Mouse (Mus musculus) kidney, postnatal 0 days (tissue): ENCODE results near the gene Cmtm6. TPM values are rescaled to one million over a fixed set of nuclear protein-coding genes. Genes with fewer than 3 reads are reported as not detected.

ENCODE experiments used
- ATAC-seq: fragments of 200-750 bp; cut with Nextera tagmentation; replicated peaks from 2 replicates; pipeline ENCODE4 v1.8.0; 2017; ENCODE audit warnings: low read depth, moderate number of reproducible peaks, moderate TSS enrichment, moderate library complexity; ENCODE audit not compliant: low FRiP score
- DNase-seq: peaks from one replicate; pipeline ENCODE4 v3.0.0-alpha.2; 2016; ENCODE audit warnings: low spot score
- H3K27ac ChIP-seq: fragments of 300-500 bp; sonication (generic); 2 replicates; pipeline ENCODE4 v1.5.1; 2014; ENCODE audit warnings: mild to moderate bottlenecking
- H3K27me3 ChIP-seq: fragments of 300-500 bp; sonication (generic); 2 replicates; pipeline ENCODE4 v1.6.1; 2014; ENCODE audit warnings: low read length, mixed read lengths; ENCODE audit not compliant: insufficient read depth
- H3K36me3 ChIP-seq: fragments of 300-500 bp; sonication (generic); 2 replicates; pipeline ENCODE4 v1.6.1; 2014; ENCODE audit warnings: low read length, mixed read lengths; ENCODE audit not compliant: insufficient read depth
- H3K4me1 ChIP-seq: fragments of 300-500 bp; sonication (generic); replicated peaks from 2 replicates; pipeline ENCODE4 v1.6.1; 2014; ENCODE audit warnings: antibody characterized with exemption, low read length, mixed read lengths; ENCODE audit not compliant: insufficient read depth
- H3K4me2 ChIP-seq: fragments of 300-500 bp; sonication (generic); 2 replicates; pipeline ENCODE4 v1.6.1; 2014; ENCODE audit warnings: mild to moderate bottlenecking, low read length, moderate library complexity, mixed read lengths
- H3K4me3 ChIP-seq: fragments of 300-500 bp; sonication (generic); replicated peaks from 2 replicates; pipeline ENCODE4 v1.5.1; 2014; ENCODE audit warnings: low read depth, low read length
- H3K9ac ChIP-seq: fragments of 300-500 bp; sonication (generic); 2 replicates; pipeline ENCODE4 v1.6.1; 2014; ENCODE audit warnings: low read depth, low read length
- H3K9me3 ChIP-seq: fragments of 300-500 bp; sonication (generic); replicated peaks from 2 replicates; pipeline ENCODE4 v1.6.1; 2016; ENCODE audit warnings: low read length, inconsistent platforms, mixed read lengths
- CTCF ChIP-seq: IDR thresholded peaks from 2 replicates; pipeline ENCODE4 v1.5.1; 2016; ENCODE audit warnings: antibody characterized with exemption, low read depth, mild to moderate bottlenecking, moderate library complexity
- WGBS: fragments of 180-500 bp; shearing (Covaris S2); extraction: QIAGEN DNeasy Blood & Tissue Kit; methylation state at CpG from one replicate; pipeline ENCODE4 v1.1.7; 2014; 5-methylcytosine and 5-hydroxymethylcytosine counted together
- polyA plus RNA-seq: library from polyadenylated mRNA; unstranded; fragments of >200 nt; fragmentation: Nextera tagmentation; extraction: Ambion mirVana; gene quantifications from 2 replicates; pipeline ENCODE4 v1.2.1, GENCODE M21; 2015

Cmtm6 gene
- polyA plus RNA-seq, 1 experiment from 2014 or later: 64.5 TPM

DNA sequence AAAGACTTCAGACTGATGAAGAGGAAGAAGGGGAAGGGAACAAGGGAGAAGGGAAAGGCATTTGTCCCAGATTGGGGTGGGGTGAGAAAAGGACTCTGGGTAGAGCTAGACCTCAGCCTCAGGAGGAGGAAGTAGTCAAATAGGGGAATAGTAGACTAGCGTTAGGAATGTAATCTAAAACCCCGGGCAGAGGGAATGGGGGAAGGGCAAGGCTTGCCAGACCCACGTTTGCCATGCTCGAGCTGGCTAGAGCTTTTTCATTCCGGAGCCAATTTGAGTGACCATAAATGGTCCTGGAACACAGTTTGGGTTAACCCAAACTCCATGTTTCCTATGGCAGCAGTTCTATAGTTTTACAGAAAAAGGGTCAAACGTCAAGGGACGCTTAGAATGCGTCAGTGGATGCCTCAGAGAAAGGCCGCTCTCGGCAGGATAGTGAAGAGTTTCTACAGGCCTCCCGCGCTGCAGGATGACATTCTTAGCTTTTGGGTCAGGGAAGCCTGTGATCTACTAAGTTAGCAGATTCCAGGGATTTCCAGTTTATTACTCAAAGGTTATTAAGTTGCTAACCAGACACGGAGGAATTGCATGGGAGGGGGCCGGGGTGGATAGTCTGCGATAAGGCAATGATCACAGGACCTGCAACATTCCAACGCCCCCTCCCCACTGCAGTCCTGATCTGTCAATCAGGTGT, 54.7 kb downstream of the Cmtm6 start:
- H3K27ac ChIP-seq: no peak overlapping the region; the same call in 1 of the 2 replicates
- H3K4me2 ChIP-seq: 0 out of 2 replicates have a peak overlapping the region, but pooled peaks have one; percentile 10
- 15% methylated on average over 16 of the region's 16 CpGs for WGBS

DNA sequence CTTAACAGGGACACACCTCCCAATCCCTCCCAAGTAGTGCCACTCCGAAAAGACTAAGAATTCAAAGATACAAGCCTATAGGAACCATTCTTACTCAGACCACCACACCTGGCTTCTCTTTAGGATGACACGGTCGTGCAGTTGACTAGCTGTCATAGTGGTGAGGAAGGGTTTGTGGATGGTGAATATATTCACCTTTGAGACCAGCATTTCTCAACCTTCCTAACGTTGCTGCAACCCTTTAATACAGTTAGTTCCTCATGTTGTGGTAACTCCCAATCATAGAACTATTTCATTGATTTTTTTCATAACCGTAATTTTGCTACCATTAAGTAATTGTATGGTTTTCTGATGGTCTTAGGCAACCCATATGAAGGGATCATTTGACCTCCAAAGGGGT, 56.2 kb downstream of the Cmtm6 start:
- peaks cover 6% of the 10 kb centered on the region; the same call in 1 of the 2 replicates for H3K4me1 ChIP-seq
- no peak overlapping the region for H3K4me3 ChIP-seq
- DNase-seq: no peak
- no peak overlapping the region for H3K4me2 ChIP-seq
- H3K27ac ChIP-seq: no peak overlapping the region
- no peaks in the 10 kb centered on the region for H3K27me3 ChIP-seq
- no peaks in the 10 kb centered on the region for H3K36me3 ChIP-seq
- TF ChIP-seq CTCF: no peak
- H3K9ac ChIP-seq: no peak overlapping the region
- WGBS: 91% methylated on average over 5 of the region's 5 CpGs
- ATAC-seq: no peak
- no peaks in the 10 kb centered on the region for H3K9me3 ChIP-seq

More for the DNA sequence above, 54.7 kb downstream of the Cmtm6 start:
- Histone ChIP-seq H3K4me1 (peaks cover 6% of the 10 kb centered on the region; the same call in 1 of the 2 replicates), H3K9ac (no peak overlapping the region), H3K4me3 (no peak overlapping the region), H3K36me3 (no peaks in the 10 kb centered on the region), H3K27me3 (no peaks in the 10 kb centered on the region), H3K9me3 (no peaks in the 10 kb centered on the region)
- ATAC-seq (no peak), DNase-seq (no peak)
- peak; percentile 18; the same call in 1 of the 2 replicates for TF ChIP-seq CTCF

DNA sequence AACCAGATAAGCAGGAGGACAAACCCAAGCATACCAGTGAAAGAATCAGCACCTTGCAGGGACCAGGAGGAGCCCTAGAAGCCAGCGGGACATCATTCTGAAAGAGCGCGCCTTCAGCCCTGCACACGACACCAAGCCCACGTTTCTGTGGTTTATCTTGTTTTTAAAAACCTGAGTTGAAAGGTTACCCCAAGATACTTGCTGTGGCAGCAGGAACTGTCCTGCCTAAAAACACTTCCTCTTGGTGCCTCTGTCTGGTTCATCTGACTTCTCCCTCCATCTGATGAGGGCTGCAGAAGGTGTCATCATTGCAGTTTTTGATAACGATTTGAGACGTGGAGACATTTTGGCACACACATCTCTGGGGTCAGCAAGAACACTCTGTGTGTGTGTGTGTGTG, 56.8 kb downstream of the Cmtm6 start:
- no peak for TF ChIP-seq CTCF
- Histone ChIP-seq H3K4me3 (no peak overlapping the region), H3K4me1 (peaks cover 6% of the 10 kb centered on the region; the same call in 1 of the 2 replicates), H3K4me2 (no peak overlapping the region), H3K9ac (no peak overlapping the region), H3K27me3 (no peaks in the 10 kb centered on the region), H3K36me3 (no peaks in the 10 kb centered on the region), H3K9me3 (no peaks in the 10 kb centered on the region), H3K27ac (no peak overlapping the region)
- ATAC-seq: no peak
- 92% methylated on average over 7 of the region's 7 CpGs for WGBS
- no peak for DNase-seq

DNA sequence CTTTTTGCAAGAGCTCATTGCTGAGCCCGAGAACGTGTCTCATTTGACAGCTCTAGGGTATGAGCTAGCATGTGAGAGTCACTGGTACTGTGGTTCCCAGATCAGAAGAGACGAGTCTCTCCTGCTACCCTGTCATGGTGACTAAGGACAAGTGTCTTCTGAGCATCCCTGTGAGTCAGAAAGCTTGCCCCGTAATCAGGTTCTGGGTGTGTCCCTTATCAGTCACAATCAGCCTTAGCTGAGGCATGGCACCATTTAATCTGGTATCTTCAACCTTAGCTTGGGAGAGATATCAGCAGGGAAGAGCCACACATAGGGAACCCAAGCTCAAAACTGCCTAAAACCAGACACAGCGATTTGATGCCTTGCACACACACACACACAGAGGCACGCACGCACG, 57.8 kb downstream of the Cmtm6 start:
- Histone ChIP-seq H3K9ac (no peak overlapping the region), H3K36me3 (no peaks in the 10 kb centered on the region), H3K9me3 (no peaks in the 10 kb centered on the region), H3K27me3 (no peaks in the 10 kb centered on the region), H3K4me3 (no peak overlapping the region), H3K4me1 (peaks cover 6% of the 10 kb centered on the region; the same call in 1 of the 2 replicates), H3K4me2 (no peak overlapping the region), H3K27ac (no peak overlapping the region)
- ATAC-seq (no peak), DNase-seq (no peak)
- TF ChIP-seq CTCF: no peak
- WGBS: 81% methylated on average over 8 of the region's 8 CpGs

DNA sequence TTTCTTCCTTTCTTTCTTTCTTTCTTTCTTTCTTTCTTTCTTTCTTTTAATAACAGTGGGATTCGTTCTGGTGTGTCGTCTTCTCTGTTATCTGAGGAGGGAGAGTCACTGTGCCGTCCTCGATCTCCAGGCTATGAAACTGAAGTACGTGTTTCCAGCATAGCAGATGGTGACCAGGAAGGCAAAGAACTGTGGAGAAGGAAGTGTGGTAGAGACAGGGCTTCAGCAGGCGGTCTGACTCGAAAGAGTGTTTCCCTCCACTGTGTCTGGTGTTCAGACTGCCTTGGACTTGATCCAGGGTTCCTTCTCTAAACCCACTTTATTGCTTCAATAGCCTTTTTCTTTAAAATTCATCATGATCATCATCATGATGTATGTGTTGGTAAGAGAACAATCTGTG, 58.6 kb downstream of the Cmtm6 start:
- Histone ChIP-seq H3K4me2 (no peak overlapping the region), H3K9me3 (no peaks in the 10 kb centered on the region), H3K27ac (no peak overlapping the region), H3K36me3 (no peaks in the 10 kb centered on the region), H3K9ac (no peak overlapping the region), H3K27me3 (no peaks in the 10 kb centered on the region), H3K4me3 (no peak overlapping the region), H3K4me1 (peaks cover 6% of the 10 kb centered on the region; the same call in 1 of the 2 replicates)
- DNase-seq: no peak
- WGBS: 49% methylated on average over 7 of the region's 7 CpGs
- ATAC-seq: no peak
- TF ChIP-seq CTCF: no peak

DNA sequence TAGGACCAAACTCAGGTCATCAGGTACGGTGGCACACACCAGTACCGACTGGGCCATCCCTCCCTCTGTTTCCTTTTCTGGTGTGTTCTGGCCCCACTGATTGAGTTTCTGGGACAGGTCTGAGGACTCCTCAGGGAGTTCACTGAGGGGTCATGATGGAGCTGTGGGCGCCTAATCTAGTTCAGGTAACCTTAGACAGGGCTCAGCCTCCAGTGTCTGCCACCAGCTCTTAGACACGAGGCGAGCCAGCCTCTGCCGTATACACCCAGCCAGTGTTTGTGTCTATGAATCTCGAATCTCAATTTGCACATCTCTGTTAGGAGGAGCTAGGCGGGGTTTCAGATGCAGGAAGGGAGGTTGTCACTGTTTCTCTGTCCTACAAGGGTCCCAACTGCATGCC, 59.1 kb downstream of the Cmtm6 start:
- no peak overlapping the region for H3K4me2 ChIP-seq
- ATAC-seq (no peak), DNase-seq (no peak)
- H3K9ac ChIP-seq: no peak overlapping the region
- no peak for TF ChIP-seq CTCF
- 63% methylated on average over 8 of the region's 8 CpGs for WGBS
- no peaks in the 10 kb centered on the region for H3K27me3 ChIP-seq
- H3K36me3 ChIP-seq: no peaks in the 10 kb centered on the region
- H3K4me3 ChIP-seq: no peak overlapping the region
- H3K9me3 ChIP-seq: no peaks in the 10 kb centered on the region
- peaks cover 6% of the 10 kb centered on the region; the same call in 1 of the 2 replicates for H3K4me1 ChIP-seq
- H3K27ac ChIP-seq: no peak overlapping the region
